Mouse (Mus musculus) hindbrain, postnatal 0 days (tissue): Measurements from ENCODE around the gene Cep250. TPM values are rescaled to one million over a fixed set of nuclear protein-coding genes. Genes with fewer than 3 reads are reported as not detected.

ENCODE experiments used
- ATAC-seq: fragments of 200-750 bp; cut with Nextera tagmentation; 2 replicates; pipeline ENCODE4 v1.8.0; 2017; ENCODE audit warnings: mild to moderate bottlenecking, moderate TSS enrichment, moderate library complexity
- DNase-seq: peaks from one replicate; pipeline ENCODE4 v3.0.0-alpha.2; 2015; ENCODE audit warnings: low spot score
- H3K27ac ChIP-seq: fragments of 300-500 bp; sonication (generic); 2 replicates; pipeline ENCODE4 v1.5.1; 2014; ENCODE audit warnings: mild to moderate bottlenecking
- H3K27me3 ChIP-seq: fragments of 300-500 bp; sonication (generic); 2 replicates; pipeline ENCODE4 v1.6.1; 2014; ENCODE audit warnings: low read length, mixed read lengths; ENCODE audit not compliant: insufficient read depth
- H3K36me3 ChIP-seq: fragments of 300-500 bp; sonication (generic); 2 replicates; pipeline ENCODE4 v1.6.1; 2014; ENCODE audit warnings: low read length, mixed read lengths; ENCODE audit not compliant: insufficient read depth
- H3K4me1 ChIP-seq: fragments of 300-500 bp; sonication (generic); 2 replicates; pipeline ENCODE4 v1.6.1; 2014; ENCODE audit warnings: antibody characterized with exemption, low read length, mixed read lengths; ENCODE audit not compliant: insufficient read depth
- H3K4me2 ChIP-seq: fragments of 300-500 bp; sonication (generic); 2 replicates; pipeline ENCODE4 v1.6.1; 2014; ENCODE audit warnings: low read depth, mild to moderate bottlenecking, low read length, moderate library complexity, mixed read lengths
- H3K4me3 ChIP-seq: fragments of 300-500 bp; sonication (generic); 2 replicates; pipeline ENCODE4 v1.5.1; 2014; ENCODE audit warnings: low read length
- H3K9ac ChIP-seq: fragments of 300-500 bp; sonication (generic); replicated peaks from 2 replicates; pipeline ENCODE4 v1.6.1; 2014; ENCODE audit warnings: mild to moderate bottlenecking, low read length, moderate library complexity, mixed read lengths
- H3K9me3 ChIP-seq: fragments of 300-500 bp; sonication (generic); 2 replicates; pipeline ENCODE4 v1.6.1; 2016; ENCODE audit warnings: low read length, mixed read lengths
- CTCF ChIP-seq: IDR thresholded peaks from 2 replicates; pipeline ENCODE4 v1.5.1; 2016; ENCODE audit warnings: antibody characterized with exemption, control low read depth, low read depth
- WGBS: fragments of 180-500 bp; shearing (Covaris S2); extraction: QIAGEN DNeasy Blood & Tissue Kit; methylation state at CpG from one replicate; pipeline ENCODE4 v1.1.7; 2014; 5-methylcytosine and 5-hydroxymethylcytosine counted together
- polyA plus RNA-seq: library from polyadenylated mRNA; unstranded; fragments of >200 nt; fragmentation: Nextera tagmentation; extraction: Ambion mirVana; gene quantifications from 2 replicates; pipeline ENCODE4 v1.2.1, GENCODE M21; 2015
- total RNA-seq: library from RNA; depleted of rRNA; stranded (reverse); fragments of >200 nt; gene quantifications from 2 replicates; pipeline ENCODE4 v1.2.3, GENCODE M21; 2014

The Cep250 gene
- total and polyA plus RNA-seq, 2 experiments from 2014 or later = 13.1 to 24.9 TPM

GRCm38 (mm10) chr2:155939897-155940529 lies 16.2 kb upstream of the Cep250 start:
- Histone ChIP-seq H3K4me1 (no peaks in the 10 kb centered on the region), H3K36me3 (no peaks in the 10 kb centered on the region), H3K27ac (no peak overlapping the region), H3K9me3 (no peaks in the 10 kb centered on the region), H3K9ac (no peak overlapping the region), H3K27me3 (no peaks in the 10 kb centered on the region), H3K4me3 (no peak overlapping the region), H3K4me2 (no peak overlapping the region)
- DNase-seq (no peak), ATAC-seq (no peak)
- WGBS = 71% methylated on average over 7 of the region's 7 CpGs
- no peak for TF ChIP-seq CTCF

- Histone ChIP-seq H3K4me2 (no peak within 1 kb of the TSS), H3K4me3 (no peak within 1 kb of the TSS), H3K27me3 (no peaks in the 10 kb centered on the region), H3K9ac (no peak within 1 kb of the TSS), H3K36me3 (no peaks in the 10 kb centered on the region), H3K4me1 (no peaks in the 10 kb centered on the region), H3K9me3 (no peaks in the 10 kb centered on the region), H3K27ac (no peak within 1 kb of the TSS)
- DNase-seq = no peak
- 89% methylated on average over 3 of the region's 3 CpGs for WGBS
- ATAC-seq = no peak
- no peak for TF ChIP-seq CTCF
These were observed 15.6 kb upstream of the Cep250 start, which contains the start of gene Gm15557 for GRCm38 (mm10) chr2:155940681-155941080. Gene Gm15557 (plus strand): TSS chr2:155940728.

- no peaks in the 10 kb centered on the region for H3K36me3 ChIP-seq
- WGBS = 88% methylated on average over 40 of the region's 40 CpGs
- no peak for DNase-seq
- H3K27ac ChIP-seq = no peak overlapping the region
- no peaks in the 10 kb centered on the region for H3K27me3 ChIP-seq
- no peak overlapping the region for H3K4me2 ChIP-seq
- TF ChIP-seq CTCF = no peak
- no peak for ATAC-seq
- no peaks in the 10 kb centered on the region for H3K9me3 ChIP-seq
- no peak overlapping the region for H3K4me3 ChIP-seq
- no peak overlapping the region for H3K9ac ChIP-seq
- no peaks in the 10 kb centered on the region for H3K4me1 ChIP-seq
These were observed 14.4 kb upstream of the Cep250 start for GRCm38 (mm10) chr2:155941697-155942442.

GRCm38 (mm10) chr2:155943463-155943862 lies 12.8 kb upstream of the Cep250 start:
- Histone ChIP-seq H3K36me3 (no peaks in the 10 kb centered on the region), H3K4me1 (no peaks in the 10 kb centered on the region), H3K27ac (no peak overlapping the region), H3K27me3 (no peaks in the 10 kb centered on the region), H3K9me3 (no peaks in the 10 kb centered on the region), H3K9ac (no peak overlapping the region), H3K4me2 (peak overlapping the region; percentile 41), H3K4me3 (no peak overlapping the region; the same call in 1 of the 2 replicates)
- 6% methylated on average over 8 of the region's 8 CpGs for WGBS
- DNase-seq (peak; percentile 5), ATAC-seq (no peak)
- no peak for TF ChIP-seq CTCF

- no peak overlapping the region for H3K27ac ChIP-seq
- H3K4me2 ChIP-seq = no peak overlapping the region
- no peak for TF ChIP-seq CTCF
- DNase-seq (no peak), ATAC-seq (no peak)
- H3K4me1 ChIP-seq = peaks cover 5% of the 10 kb centered on the region; the same call in 1 of the 2 replicates
- whole genome bisulfite sequencing = 69% methylated on average over 4 of the region's 4 CpGs
- 0 out of 2 replicates have a peak overlapping the region, but pooled peaks have one; percentile 17 for H3K9ac ChIP-seq
- no peaks in the 10 kb centered on the region for H3K9me3 ChIP-seq
- no peaks in the 10 kb centered on the region for H3K27me3 ChIP-seq
- no peak overlapping the region for H3K4me3 ChIP-seq
- no peaks in the 10 kb centered on the region for H3K36me3 ChIP-seq
These were observed 11.6 kb upstream of the Cep250 start for GRCm38 (mm10) chr2:155944685-155945084.

GRCm38 (mm10) chr2:155945124-155945523 lies 11.1 kb upstream of the Cep250 start, which contains the start of gene Gdf5:
Gene Gdf5 (minus strand): TSS chr2:155945367.
- WGBS = 38% methylated on average over 13 of the region's 13 CpGs
- no peak within 1 kb of the TSS for H3K4me3 ChIP-seq
- no peaks in the 10 kb centered on the region for H3K9me3 ChIP-seq
- H3K36me3 ChIP-seq = no peaks in the 10 kb centered on the region
- peaks cover 5% of the 10 kb centered on the region; the same call in 1 of the 2 replicates for H3K4me1 ChIP-seq
- DNase-seq (peak; percentile 9), ATAC-seq (no peak)
- no peak within 1 kb of the TSS for H3K4me2 ChIP-seq
- TF ChIP-seq CTCF = no peak
- H3K27me3 ChIP-seq = no peaks in the 10 kb centered on the region
- H3K27ac ChIP-seq = 0 out of 2 replicates have a peak within 1 kb of the TSS, but pooled peaks have one; percentile 32
- H3K9ac ChIP-seq = 0 out of 2 replicates have a peak within 1 kb of the TSS, but pooled peaks have one; percentile 17
